Mouse (Mus musculus) liver, adult 2 months (tissue): ENCODE data around the gene Rb1.

Source experiments
- CTCF ChIP-seq: fragments of 200-500 bp; IDR thresholded peaks from 2 replicates; pipeline ENCODE4 v1.5.1; 2011; ENCODE audit warnings: low read depth, low read length, control low read depth
- POLR2A ChIP-seq: fragments of 200-500 bp; IDR thresholded peaks from 2 replicates; pipeline ENCODE4 v1.6.1; 2011; ENCODE audit warnings: low read length, control low read depth; ENCODE audit not compliant: insufficient read depth; ENCODE audit errors: extremely low read depth

DNA sequence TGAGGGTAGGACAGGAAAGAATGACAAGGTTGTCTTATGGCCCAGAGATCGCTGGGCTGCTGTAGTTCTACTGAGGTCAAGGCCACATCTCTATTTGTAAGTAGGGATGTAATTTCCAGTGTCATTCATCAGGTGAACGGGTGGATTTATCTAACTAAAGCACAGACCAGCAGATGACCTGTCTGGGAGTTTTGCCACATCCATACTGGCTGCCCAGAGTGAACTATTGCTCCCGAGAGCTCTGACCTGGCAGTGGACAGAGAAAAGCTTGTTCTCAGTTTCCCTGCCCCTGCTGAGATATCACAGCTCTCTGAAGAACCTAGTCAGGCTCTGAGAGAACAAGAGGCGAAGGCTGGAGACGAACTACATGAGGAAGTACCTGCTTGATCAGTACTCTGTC is 188.4 kb downstream of the Rb1 start:
- no peak for TF ChIP-seq CTCF
- TF ChIP-seq POLR2A = no peak
